8 mouse cellular contexts compared by ENCODE assay signal in genomic region chr15:84987874-84988825, GRCm38 (mm10). TPM values are rescaled to one million over a fixed set of nuclear protein-coding genes. Genes with fewer than 3 reads are reported as not detected.
DNase-seq lines count a peak whose midpoint lies in the region; TF ChIP-seq lines count a peak whose summit lies in the region.

Gene 5031439G07Rik, minus strand, starts transcription at chr15:84988551.

- no peak for TF ChIP-seq CTCF in cortical plate, adult 2 months (IDR thresholded peaks at IDR 0.05; ENCODE audit: extremely low read depth, insufficient read depth, low read length)

- peak; percentile 94 for DNase-seq in adipocyte (ENCODE audit: low spot score)
- DNase-seq in gastrocnemius, postnatal 10 days: peak; percentile 84
- peak; percentile 96 for DNase-seq in induced T-regulatory cell, adult 2 months (ENCODE audit: low read depth)
- peak; percentile 86 to 95 for DNase-seq in left cerebral cortex, postnatal 14 days (ENCODE audit: low spot score in 2 of 2)
- DNase-seq in mesoderm, embryonic 11.5 days (ENCODE audit: low read depth, low spot score): peak; percentile 98
- peak; percentile 86 to 88 for DNase-seq in right cerebral cortex, postnatal 36 days (ENCODE audit: low spot score in 2 of 2)
- DNase-seq in yolk sac, embryonic 10.5 days (ENCODE audit: low spot score): peak; percentile 97

- H3K4me1 ChIP-seq in cortical plate, adult 2 months (ENCODE audit: control insufficient read depth, insufficient read depth, low read length): peaks cover 24% of the 10 kb centered on the region

- TF ChIP-seq POLR2A in cortical plate, adult 2 months (IDR thresholded peaks at IDR 0.05; ENCODE audit: extremely low read depth, insufficient read depth, low read length): peak; percentile 61; the same call in 1 of the 2 replicates

- intact Hi-C loops in left cerebral cortex, postnatal 14 days (cut with DNase I): no loop called here

- peak within 1 kb of the TSS; percentile 87 for H3K27ac ChIP-seq in cortical plate, adult 2 months (ENCODE audit: insufficient read depth, low read length)

- H3K4me3 ChIP-seq in cortical plate, adult 2 months (ENCODE audit: insufficient read depth, low read length): peak within 1 kb of the TSS; percentile 99

RNA-seq across cellular contexts. Expression of gene 5031439G07Rik, which starts in this region (rescaled TPM):
- polyA plus RNA-seq in cortical plate, adult 2 months (2012; rRNA removed): 69.1 and 69.7 TPM in 2 replicates
- 10 to 100 TPM; 23.5 to 27.3 TPM for total RNA-seq in gastrocnemius, postnatal 10 days (2021)
- 100 to 1,000 TPM in 1 of 2 experiments, 10 to 100 TPM in 1; 96.1 to 106 TPM for total RNA-seq in left cerebral cortex, postnatal 14 days (2021)

Comparison
In these comparisons a context has a peak if more than half of its experiments do, and no peak if none do; other contexts are left out.
1. Peak in every context shown above with its lines: DNase-seq, H3K4me3 ChIP-seq and H3K27ac ChIP-seq.